Mouse (Mus musculus) C2C12 (cell line): ENCODE measurements around the gene Klf4. TPM values are rescaled to one million over a fixed set of nuclear protein-coding genes. Genes with fewer than 3 reads are reported as not detected.

Experiments used
- H3K27me3 ChIP-seq: one replicate; pipeline ENCODE4 v1.6.1; 2011; ENCODE audit not compliant: control insufficient read depth, insufficient read depth, insufficient read length
- H3K36me3 ChIP-seq: one replicate; pipeline ENCODE4 v1.6.1; 2011; ENCODE audit not compliant: control insufficient read depth, insufficient read depth
- H3K4me3 ChIP-seq: one replicate; pipeline ENCODE4 v1.5.1; 2011; ENCODE audit warnings: mild to moderate bottlenecking, control low read depth; ENCODE audit not compliant: poor library complexity, insufficient read depth, severe bottlenecking
- H3K79me2 ChIP-seq: one replicate; pipeline ENCODE4 v1.6.1; 2011; ENCODE audit not compliant: control insufficient read depth, insufficient read depth
- H3K79me3 ChIP-seq: one replicate; pipeline ENCODE4 v1.6.1; 2011; ENCODE audit warnings: low read depth, control low read depth
- H3ac ChIP-seq: one replicate; pipeline ENCODE3; 2011; ENCODE audit warnings: low read depth; ENCODE audit not compliant: control insufficient read depth, insufficient read length
- CEBPB ChIP-seq: IDR thresholded peaks from one replicate; pipeline ENCODE4 v1.6.1; 2011; ENCODE audit warnings: low read depth, mild to moderate bottlenecking, control low read depth, moderate library complexity
- CTCF ChIP-seq: IDR thresholded peaks from one replicate; pipeline ENCODE4 v1.5.1; 2011; ENCODE audit not compliant: control insufficient read depth, insufficient read depth, insufficient read length
- FOSL1 ChIP-seq: IDR thresholded peaks from one replicate; pipeline ENCODE4 v1.8.0; 2011; ENCODE audit warnings: mild to moderate bottlenecking, low read length; ENCODE audit not compliant: poor library complexity, insufficient read depth, severe bottlenecking
- MAX ChIP-seq: IDR thresholded peaks from one replicate; pipeline ENCODE4 v1.6.1; 2011; ENCODE audit warnings: mild to moderate bottlenecking, control low read depth
- MYOD1 ChIP-seq: IDR thresholded peaks from one replicate; pipeline ENCODE4 v1.6.1; 2011; ENCODE audit warnings: low read depth; ENCODE audit not compliant: control insufficient read depth, insufficient read length
- MYOG ChIP-seq: IDR thresholded peaks from one replicate; pipeline ENCODE4 v1.6.1; 2011; ENCODE audit not compliant: control insufficient read depth, insufficient read length; ENCODE audit errors: extremely low read depth
- USF1 ChIP-seq: IDR thresholded peaks from one replicate; pipeline ENCODE4 v1.6.1; 2011; ENCODE audit warnings: low read depth, mild to moderate bottlenecking, control low read depth, moderate library complexity
- polyA plus RNA-seq: library from polyadenylated mRNA; unstranded; fragments of >200 nt; fragmentation: generic; extraction: Trizol; gene quantifications from one replicate; pipeline ENCODE4 v1.2.1, GENCODE M21; 2012; ENCODE audit warnings: missing spikeins

Klf4 gene
- polyA plus RNA-seq, 1 experiment, result 11.0 TPM

GRCm38 (mm10) chr4:55563050-55563449 is 30.8 kb upstream of the Klf4 start:
- Histone ChIP-seq H3K36me3 (no peaks in the 10 kb centered on the region), H3ac (no peak overlapping the region)
- TF ChIP-seq MYOG (no peak), FOSL1 (no peak), USF1 (no peak), MYOD1 (no peak), CTCF (no peak), CEBPB (no peak), MAX (no peak)

GRCm38 (mm10) chr4:55562062-55562461 is 29.8 kb upstream of the Klf4 start:
- TF ChIP-seq FOSL1 (no peak), CEBPB (no peak), MYOG (no peak), MAX (no peak), CTCF (no peak), MYOD1 (no peak), USF1 (no peak)
- no peaks in the 10 kb centered on the region for H3K27me3 ChIP-seq
- no peak overlapping the region for H3K4me3 ChIP-seq
- no peaks in the 10 kb centered on the region for H3K79me3 ChIP-seq
- H3ac ChIP-seq, result no peak overlapping the region
- no peaks in the 10 kb centered on the region for H3K79me2 ChIP-seq
- no peaks in the 10 kb centered on the region for H3K36me3 ChIP-seq

More at GRCm38 (mm10) chr4:55563050-55563449, 30.8 kb upstream of the Klf4 start:
- Histone ChIP-seq H3K27me3 (no peaks in the 10 kb centered on the region), H3K79me3 (no peaks in the 10 kb centered on the region), H3K4me3 (no peak overlapping the region), H3K79me2 (no peaks in the 10 kb centered on the region)

- Histone ChIP-seq H3ac (no peak overlapping the region), H3K36me3 (no peaks in the 10 kb centered on the region), H3K27me3 (no peaks in the 10 kb centered on the region), H3K79me3 (no peaks in the 10 kb centered on the region), H3K79me2 (no peaks in the 10 kb centered on the region), H3K4me3 (no peak overlapping the region)
- TF ChIP-seq MYOG (no peak), CTCF (no peak), MAX (no peak), USF1 (no peak), CEBPB (no peak)
Measured at GRCm38 (mm10) chr4:55546869-55547268, 14.6 kb upstream of the Klf4 start.

- no peaks in the 10 kb centered on the region for H3K27me3 ChIP-seq
- no peak overlapping the region for H3K4me3 ChIP-seq
- H3K79me3 ChIP-seq, result no peaks in the 10 kb centered on the region
- H3K79me2 ChIP-seq, result no peaks in the 10 kb centered on the region
- no peak overlapping the region for H3ac ChIP-seq
- TF ChIP-seq CEBPB, result peak; percentile 68
- TF ChIP-seq MYOG, result no peak
- peak; percentile 75 for TF ChIP-seq MYOD1
- H3K36me3 ChIP-seq, result no peaks in the 10 kb centered on the region
Measured at GRCm38 (mm10) chr4:55542753-55543152, 10.5 kb upstream of the Klf4 start.

- H3K79me2 ChIP-seq, result no peaks in the 10 kb centered on the region
- H3K36me3 ChIP-seq, result no peaks in the 10 kb centered on the region
- H3ac ChIP-seq, result no peak overlapping the region
- no peak overlapping the region for H3K4me3 ChIP-seq
- no peaks in the 10 kb centered on the region for H3K79me3 ChIP-seq
- no peak for TF ChIP-seq MAX
- TF ChIP-seq FOSL1, result peak; percentile 84
- no peaks in the 10 kb centered on the region for H3K27me3 ChIP-seq
Measured at GRCm38 (mm10) chr4:55541654-55542053, 9.4 kb upstream of the Klf4 start.

DNA sequence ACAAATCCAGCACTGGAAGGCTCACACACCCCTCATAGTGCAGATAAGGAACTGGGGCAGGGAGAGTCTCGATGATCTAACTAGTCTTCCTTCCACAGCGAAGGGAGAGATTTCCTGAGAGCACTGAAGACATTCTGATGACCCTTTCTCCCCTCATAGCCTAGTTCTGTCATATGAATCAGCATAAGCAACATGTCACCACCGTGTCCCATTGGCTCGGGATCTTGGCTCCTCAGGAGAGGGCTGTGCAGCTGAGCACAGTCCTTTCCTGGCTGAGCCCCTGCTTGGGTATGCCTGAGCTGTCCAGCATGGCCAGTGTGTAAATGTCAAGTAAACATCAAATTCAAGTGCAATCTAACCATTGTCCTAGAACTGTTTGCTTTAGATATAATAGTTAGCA is 9.0 kb upstream of the Klf4 start:
- H3K79me2 ChIP-seq, result no peaks in the 10 kb centered on the region
- no peaks in the 10 kb centered on the region for H3K36me3 ChIP-seq

More for the DNA sequence above, 9.0 kb upstream of the Klf4 start:
- H3ac ChIP-seq, result no peak overlapping the region
- no peak overlapping the region for H3K4me3 ChIP-seq
- no peaks in the 10 kb centered on the region for H3K27me3 ChIP-seq
- no peaks in the 10 kb centered on the region for H3K79me3 ChIP-seq
- TF ChIP-seq MYOG (no peak), FOSL1 (no peak), MAX (no peak), MYOD1 (no peak), CEBPB (no peak), CTCF (no peak), USF1 (no peak)
